Mouse (Mus musculus) liver, adult 2 months (tissue): ENCODE measurements around the gene Gm6096. TPM values are rescaled to one million over a fixed set of nuclear protein-coding genes. Genes with fewer than 3 reads are reported as not detected.

Experiments
- DNase-seq: peaks from one replicate; pipeline ENCODE4 v3.0.0-alpha.2; 2011; ENCODE audit warnings: low read depth, low spot score; ENCODE audit errors: extremely low read depth
- H3K27ac ChIP-seq: fragments of 200-500 bp; replicated peaks from 2 replicates; pipeline ENCODE4 v1.5.1; 2012; ENCODE audit warnings: low read depth, mild to moderate bottlenecking, control low read depth, inconsistent platforms, low read length; ENCODE audit not compliant: insufficient read depth
- H3K27me3 ChIP-seq: fragments of 200-500 bp; 2 replicates; pipeline ENCODE4 v1.6.1; 2012; ENCODE audit warnings: mild to moderate bottlenecking, moderate library complexity, low read length, inconsistent platforms; ENCODE audit not compliant: control insufficient read depth, insufficient read depth
- H3K36me3 ChIP-seq: fragments of 200-500 bp; 2 replicates; pipeline ENCODE4 v1.6.1; 2012; ENCODE audit warnings: low read length, inconsistent platforms; ENCODE audit not compliant: control insufficient read depth, insufficient read depth
- H3K4me1 ChIP-seq: fragments of 200-500 bp; 2 replicates; pipeline ENCODE4 v1.6.1; 2011; ENCODE audit warnings: low read length; ENCODE audit not compliant: control insufficient read depth, insufficient read depth
- H3K4me3 ChIP-seq: fragments of 200-500 bp; 2 replicates; pipeline ENCODE4 v1.5.1; 2011; ENCODE audit warnings: low read depth, mild to moderate bottlenecking, control low read depth, low read length, moderate library complexity; ENCODE audit not compliant: insufficient read depth
- H3K79me2 ChIP-seq: fragments of 200-500 bp; 2 replicates; pipeline ENCODE4 v1.6.1; 2012; ENCODE audit warnings: inconsistent platforms, mild to moderate bottlenecking, low read length, moderate library complexity; ENCODE audit not compliant: control insufficient read depth, insufficient read depth
- H3K9ac ChIP-seq: fragments of 200-500 bp; 2 replicates; pipeline ENCODE4 v1.6.1; 2012; ENCODE audit warnings: low read depth, mild to moderate bottlenecking, control low read depth, inconsistent platforms, low read length
- CTCF ChIP-seq: fragments of 200-500 bp; IDR thresholded peaks from 2 replicates; pipeline ENCODE4 v1.5.1; 2011; ENCODE audit warnings: low read depth, low read length, control low read depth
- POLR2A ChIP-seq: fragments of 200-500 bp; IDR thresholded peaks from 2 replicates; pipeline ENCODE4 v1.6.1; 2011; ENCODE audit warnings: low read length, control low read depth; ENCODE audit not compliant: insufficient read depth; ENCODE audit errors: extremely low read depth
- WGBS: fragments of 180-500 bp; shearing (Covaris S2); methylation state at CpG from one replicate; pipeline ENCODE4 v1.1.7; 2018; 5-methylcytosine and 5-hydroxymethylcytosine counted together
- polyA plus RNA-seq: library from polyadenylated mRNA; depleted of rRNA; stranded (reverse); fragments of >200 nt; gene quantifications from 2 replicates; pipeline ENCODE4 v1.2.3, GENCODE M21; 2012
- total RNA-seq: library from RNA; depleted of rRNA; stranded (reverse); fragments of >200 nt; gene quantifications from 2 replicates; pipeline ENCODE4 v1.2.3, GENCODE M21; 2014

The Gm6096 gene
- total and polyA plus RNA-seq, 2 experiments, result not detected

- Histone ChIP-seq H3K27ac (no peak overlapping the region), H3K36me3 (peaks cover 6% of the 10 kb centered on the region; the same call in 1 of the 2 replicates), H3K79me2 (peaks cover 18% of the 10 kb centered on the region; the same call in 1 of the 2 replicates), H3K9ac (no peak overlapping the region), H3K4me3 (no peak overlapping the region), H3K27me3 (no peaks in the 10 kb centered on the region), H3K4me1 (peaks cover 1% of the 10 kb centered on the region)
- peak; percentile 92 for DNase-seq
- no peak for TF ChIP-seq CTCF
- 49% methylated on average over 3 of the region's 3 CpGs for WGBS
Measured at GRCm38 (mm10) chr7:34276066-34276465, 25.2 kb downstream of the Gm6096 start.

GRCm38 (mm10) chr7:34277656-34278055 lies 26.8 kb downstream of the Gm6096 start:
- peaks cover 5% of the 10 kb centered on the region; the same call in 1 of the 2 replicates for H3K36me3 ChIP-seq
- TF ChIP-seq CTCF, result no peak
- TF ChIP-seq POLR2A, result no peak
- peaks cover 1% of the 10 kb centered on the region; the same call in 1 of the 2 replicates for H3K4me1 ChIP-seq
- H3K9ac ChIP-seq, result no peak overlapping the region
- 90% methylated on average over 2 of the region's 2 CpGs for WGBS
- no peak overlapping the region for H3K4me3 ChIP-seq
- H3K27me3 ChIP-seq, result no peaks in the 10 kb centered on the region
- H3K27ac ChIP-seq, result no peak overlapping the region
- H3K79me2 ChIP-seq, result peaks cover 19% of the 10 kb centered on the region; the same call in 1 of the 2 replicates
- no peak for DNase-seq

- peak overlapping the region; percentile 61; the same call in 1 of the 2 replicates for H3K27ac ChIP-seq
- peaks cover 5% of the 10 kb centered on the region; the same call in 1 of the 2 replicates for H3K36me3 ChIP-seq
- H3K27me3 ChIP-seq, result no peaks in the 10 kb centered on the region
- no peak overlapping the region for H3K9ac ChIP-seq
- no peak overlapping the region for H3K4me3 ChIP-seq
- H3K4me1 ChIP-seq, result peaks cover 14% of the 10 kb centered on the region
- no peak for DNase-seq
- H3K79me2 ChIP-seq, result peaks cover 16% of the 10 kb centered on the region; the same call in 1 of the 2 replicates
- no peak for TF ChIP-seq POLR2A
- no peak for TF ChIP-seq CTCF
Measured at GRCm38 (mm10) chr7:34290450-34291151, 39.8 kb downstream of the Gm6096 start.

- DNase-seq, result no peak
- peak overlapping the region; percentile 61 for H3K27ac ChIP-seq
Measured at GRCm38 (mm10) chr7:34291265-34291664, 40.4 kb downstream of the Gm6096 start.

GRCm38 (mm10) chr7:34292633-34293032 lies 41.8 kb downstream of the Gm6096 start:
- no peak overlapping the region for H3K27ac ChIP-seq

More at GRCm38 (mm10) chr7:34291265-34291664, 40.4 kb downstream of the Gm6096 start:
- H3K36me3 ChIP-seq, result 0 out of 2 replicates have a peak, but pooled peaks cover 1% of the 10 kb centered on the region
- peaks cover 16% of the 10 kb centered on the region; the same call in 1 of the 2 replicates for H3K79me2 ChIP-seq
- peaks cover 17% of the 10 kb centered on the region for H3K4me1 ChIP-seq
- no peak overlapping the region for H3K9ac ChIP-seq
- 42% methylated on average over 1 of the region's 1 CpGs for WGBS
- no peaks in the 10 kb centered on the region for H3K27me3 ChIP-seq
- TF ChIP-seq POLR2A, result no peak
- TF ChIP-seq CTCF, result no peak
- H3K4me3 ChIP-seq, result no peak overlapping the region

GRCm38 (mm10) chr7:34296124-34296523 lies 45.3 kb downstream of the Gm6096 start:
- no peak overlapping the region for H3K4me3 ChIP-seq
- H3K27ac ChIP-seq, result peak overlapping the region; percentile 66
- DNase-seq, result peak; percentile 96
- no peak overlapping the region for H3K9ac ChIP-seq
- H3K4me1 ChIP-seq, result peaks cover 26% of the 10 kb centered on the region
- peaks cover 25% of the 10 kb centered on the region; the same call in 1 of the 2 replicates for H3K79me2 ChIP-seq
- TF ChIP-seq CTCF, result no peak
- no peak for TF ChIP-seq POLR2A
- H3K27me3 ChIP-seq, result no peaks in the 10 kb centered on the region
- WGBS, result 32% methylated on average over 3 of the region's 3 CpGs
- 0 out of 2 replicates have a peak, but pooled peaks cover 1% of the 10 kb centered on the region for H3K36me3 ChIP-seq

More at GRCm38 (mm10) chr7:34292633-34293032, 41.8 kb downstream of the Gm6096 start:
- DNase-seq, result no peak
- Histone ChIP-seq H3K4me1 (peaks cover 26% of the 10 kb centered on the region), H3K27me3 (no peaks in the 10 kb centered on the region), H3K4me3 (no peak overlapping the region), H3K79me2 (peaks cover 16% of the 10 kb centered on the region; the same call in 1 of the 2 replicates), H3K9ac (no peak overlapping the region), H3K36me3 (0 out of 2 replicates have a peak, but pooled peaks cover 1% of the 10 kb centered on the region)
- TF ChIP-seq POLR2A (no peak), CTCF (no peak)
- WGBS, result 48% methylated on average over 2 of the region's 2 CpGs
